Comparison of ENCODE assay signal across 34 mouse cellular contexts in the genomic region with DNA sequence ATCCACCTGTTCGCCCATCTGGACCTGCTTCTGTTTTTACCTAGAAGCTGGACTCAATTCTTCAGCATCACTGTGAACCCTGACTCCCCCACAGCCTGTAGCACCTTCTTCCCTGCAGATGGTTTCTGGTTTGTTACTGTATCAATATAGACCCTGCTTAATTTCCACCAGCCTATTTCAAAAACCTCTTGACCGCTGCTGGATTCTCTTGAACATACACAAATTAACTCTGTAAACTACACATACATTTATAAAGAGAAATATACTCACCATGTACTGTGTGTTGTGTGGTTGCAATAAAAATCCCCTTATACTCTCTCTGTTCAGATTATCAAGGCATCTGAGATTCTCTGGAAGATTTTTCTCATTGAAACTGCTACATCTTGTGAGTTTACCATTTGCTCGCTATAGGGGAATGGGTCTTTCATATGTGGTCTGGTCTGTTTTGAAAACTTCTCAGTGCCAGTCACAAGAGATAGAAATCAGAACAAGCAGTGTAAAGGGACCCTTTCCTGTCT.
"Had no signal": no experiment of that assay in that cellular context is flagged by ENCODE, and none has a peak within 500 bp of the region (broad histone marks: within the 10 kb centered on the region; RNA-seq: fewer than 3 reads in every experiment).

No protein-coding gene starts in this region.

- H3K9ac ChIP-seq: heart, embryonic 12.5 days; heart, embryonic 13.5 days; heart, embryonic 15.5 days; hindbrain, embryonic 12.5 days; hindbrain, embryonic 13.5 days; hindbrain, embryonic 14.5 days; hindbrain, embryonic 15.5 days; intestine, embryonic 15.5 days; kidney, embryonic 15.5 days had no signal

- H3K4me3 ChIP-seq: heart, embryonic 10.5 days; heart, embryonic 12.5 days; heart, embryonic 13.5 days; heart, embryonic 15.5 days; hindbrain, embryonic 10.5 days; hindbrain, embryonic 12.5 days; hindbrain, embryonic 13.5 days; hindbrain, embryonic 15.5 days; intestine, embryonic 15.5 days; kidney, embryonic 15.5 days; layer of hippocampus, adult 2 months; left cerebral cortex, adult 2 months had no signal

- H3K27me3 ChIP-seq: heart, embryonic 12.5 days; heart, embryonic 15.5 days; hindbrain, embryonic 12.5 days; hindbrain, embryonic 13.5 days; hindbrain, embryonic 15.5 days; intestine, embryonic 15.5 days; kidney, embryonic 15.5 days had no signal

- H3K4me2 ChIP-seq: heart, embryonic 12.5 days; heart, embryonic 13.5 days; heart, embryonic 15.5 days; hindbrain, embryonic 12.5 days; hindbrain, embryonic 13.5 days; hindbrain, embryonic 14.5 days; hindbrain, embryonic 15.5 days; intestine, embryonic 15.5 days; kidney, embryonic 15.5 days had no signal

- H3K27ac ChIP-seq: heart, embryonic 10.5 days; heart, embryonic 13.5 days; heart, embryonic 15.5 days; hindbrain, embryonic 10.5 days; hindbrain, embryonic 12.5 days; hindbrain, embryonic 13.5 days; hindbrain, embryonic 14.5 days; hindbrain, embryonic 15.5 days; hindbrain, postnatal 0 days; intestine, embryonic 15.5 days; layer of hippocampus, adult 2 months; left cerebral cortex, adult 2 months had no signal

- H3K36me3 ChIP-seq: heart, embryonic 10.5 days; heart, embryonic 12.5 days; heart, embryonic 13.5 days; heart, embryonic 15.5 days; hindbrain, embryonic 10.5 days; hindbrain, embryonic 12.5 days; hindbrain, embryonic 13.5 days; hindbrain, embryonic 15.5 days; intestine, embryonic 15.5 days; kidney, embryonic 15.5 days had no signal

- DNase-seq: heart, postnatal 10 days; heart, postnatal 14 days; heart, postnatal 36 days; heart, postnatal 4 days; kidney, adult 11 months; kidney, adult 18-20 months; kidney, adult 2 months; kidney, adult 8-10 months; kidney, adult 9 months; kidney, postnatal 10 days; kidney, postnatal 14 days; kidney, postnatal 25 days; kidney, postnatal 36 days; kidney, postnatal 4 days; layer of hippocampus, adult 9-11 months; layer of hippocampus, postnatal 36 days had no signal

- ATAC-seq: hindbrain, embryonic 16.5 days; hindbrain, postnatal 0 days; inflammation-experienced regulatory T-cells, adult 6 months; intestine, embryonic 15.5 days; intestine, embryonic 16.5 days; intestine, postnatal 0 days had no signal

- H3K4me1 ChIP-seq: hindbrain, embryonic 12.5 days; hindbrain, embryonic 13.5 days; hindbrain, embryonic 15.5 days had no signal

- H3K9me3 ChIP-seq: heart, embryonic 10.5 days; heart, embryonic 15.5 days; hindbrain, embryonic 12.5 days; hindbrain, embryonic 13.5 days; hindbrain, embryonic 15.5 days; intestine, embryonic 15.5 days; kidney, embryonic 15.5 days had no signal
